Mouse (Mus musculus) cerebellum, adult 2 months (tissue): ENCODE measurements around the gene Nup54. TPM values are rescaled to one million over a fixed set of nuclear protein-coding genes. Genes with fewer than 3 reads are reported as not detected.

Experiments used
- DNase-seq, 2 experiments: peaks; one replicate each; pipeline ENCODE4 v3.0.0; 2021
- H3K27ac ChIP-seq: fragments of 200-500 bp; 2 replicates; pipeline ENCODE4 v1.5.1; 2012; ENCODE audit warnings: low read length, control low read depth, inconsistent platforms; ENCODE audit not compliant: insufficient read depth
- H3K27me3 ChIP-seq: fragments of 200-500 bp; 2 replicates; pipeline ENCODE4 v1.6.1; 2012; ENCODE audit warnings: inconsistent platforms, mild to moderate bottlenecking, low read length, moderate library complexity; ENCODE audit not compliant: control insufficient read depth, insufficient read depth
- H3K4me1 ChIP-seq: fragments of 200-500 bp; 2 replicates; pipeline ENCODE4 v1.6.1; 2011; ENCODE audit warnings: low read length; ENCODE audit not compliant: control insufficient read depth, insufficient read depth
- H3K4me3 ChIP-seq: fragments of 200-500 bp; replicated peaks from 2 replicates; pipeline ENCODE3; 2011; ENCODE audit warnings: mild to moderate bottlenecking, low read depth, low read length, control low read depth; ENCODE audit not compliant: insufficient read depth
- CTCF ChIP-seq: fragments of 200-500 bp; IDR thresholded peaks from 2 replicates; pipeline ENCODE4 v1.5.1; 2011; ENCODE audit warnings: low read depth, mild to moderate bottlenecking, control low read depth, low read length, moderate library complexity, borderline replicate concordance; ENCODE audit not compliant: insufficient read depth
- POLR2A ChIP-seq: fragments of 200-500 bp; IDR thresholded peaks from 2 replicates; pipeline ENCODE4 v1.6.1; 2011; ENCODE audit warnings: low read length, control low read depth, borderline replicate concordance; ENCODE audit not compliant: insufficient read depth
- WGBS: fragments of 180-500 bp; shearing (Covaris S2); methylation state at CpG from one replicate; pipeline ENCODE4 v1.1.7; 2018; 5-methylcytosine and 5-hydroxymethylcytosine counted together
- polyA plus RNA-seq: library from polyadenylated mRNA; depleted of rRNA; stranded (reverse); fragments of >200 nt; gene quantifications from 2 replicates; pipeline ENCODE4 v1.2.3, GENCODE M21; 2012

The Nup54 gene
- polyA plus RNA-seq, 1 experiment = 33.0 TPM

DNA sequence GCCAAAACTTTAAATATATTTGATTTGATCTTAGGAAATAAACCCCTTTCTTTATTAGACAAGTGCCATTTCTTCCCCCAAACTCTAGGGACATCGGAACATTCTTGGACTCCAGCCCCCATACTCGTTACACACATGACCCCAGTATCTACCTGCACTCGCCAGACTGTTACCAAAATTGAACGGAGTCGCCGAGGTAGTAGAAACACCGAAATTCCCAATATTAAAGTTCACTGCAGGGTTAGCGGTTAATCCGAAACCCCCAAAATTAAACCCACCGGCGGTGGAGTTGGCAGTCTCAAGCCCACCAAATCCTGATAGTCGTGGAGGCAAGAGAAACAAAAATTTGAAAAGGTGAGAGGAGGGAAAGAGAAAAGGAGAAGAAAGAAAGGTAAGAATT lies 949 bp downstream of the Nup54 start:
- TF ChIP-seq CTCF (no peak), POLR2A (no peak)
- under 1% methylated on average over 12 of the region's 12 CpGs for WGBS
- no peak for DNase-seq
- Histone ChIP-seq H3K27me3 (no peaks in the 10 kb centered on the region), H3K27ac (no peak overlapping the region), H3K4me1 (no peaks in the 10 kb centered on the region), H3K4me3 (peak overlapping the region; percentile 76)

- WGBS = 11% methylated on average over 7 of the region's 7 CpGs
- Histone ChIP-seq H3K27ac (no peak overlapping the region), H3K4me1 (no peaks in the 10 kb centered on the region), H3K4me3 (no peak overlapping the region), H3K27me3 (no peaks in the 10 kb centered on the region)
- no peak for TF ChIP-seq CTCF
- TF ChIP-seq POLR2A = no peak
- DNase-seq = no peak
Observed at GRCm38 (mm10) chr5:92431611-92432010, 3.4 kb downstream of the Nup54 start.

- H3K27ac ChIP-seq = no peak overlapping the region
- TF ChIP-seq CTCF (no peak), POLR2A (no peak)
- peak in 1 of 2 experiments; percentile 20 for DNase-seq
- no peaks in the 10 kb centered on the region for H3K4me1 ChIP-seq
- 26% methylated on average over 5 of the region's 5 CpGs for WGBS
- H3K4me3 ChIP-seq = no peak overlapping the region
- H3K27me3 ChIP-seq = no peaks in the 10 kb centered on the region
Observed at GRCm38 (mm10) chr5:92430723-92431122, 4.3 kb downstream of the Nup54 start.

DNA sequence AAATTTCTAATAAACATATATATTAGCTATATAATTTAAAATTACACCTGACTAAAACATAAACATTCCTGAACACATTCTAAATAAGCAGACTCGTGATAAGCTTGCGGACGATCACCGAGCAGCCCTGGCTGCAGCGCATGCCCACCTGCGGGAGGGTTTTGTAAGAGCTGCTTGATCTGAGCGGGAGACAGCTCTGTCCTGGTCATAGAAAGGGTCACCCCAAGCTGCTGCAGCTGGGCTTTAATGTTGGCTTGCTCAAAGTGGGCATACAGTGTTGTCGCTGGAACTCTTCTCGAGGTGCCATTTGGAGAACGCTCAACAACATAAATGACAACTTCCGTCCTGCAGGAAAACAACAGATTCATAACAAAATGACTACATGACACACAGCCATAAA lies 10.9 kb downstream of the Nup54 start:
- WGBS = 95% methylated on average over 11 of the region's 11 CpGs
- no peak for DNase-seq
- H3K4me1 ChIP-seq = no peaks in the 10 kb centered on the region
- no peaks in the 10 kb centered on the region for H3K27me3 ChIP-seq
- no peak overlapping the region for H3K4me3 ChIP-seq
- TF ChIP-seq CTCF (no peak), POLR2A (no peak)
- H3K27ac ChIP-seq = no peak overlapping the region

- TF ChIP-seq CTCF (no peak), POLR2A (no peak)
- no peak for DNase-seq
- Histone ChIP-seq H3K4me3 (no peak overlapping the region), H3K27me3 (no peaks in the 10 kb centered on the region), H3K4me1 (no peaks in the 10 kb centered on the region), H3K27ac (no peak overlapping the region)
- WGBS = 86% methylated on average over 8 of the region's 8 CpGs
Observed at GRCm38 (mm10) chr5:92413982-92414375, 21.0 kb downstream of the Nup54 start.

DNA sequence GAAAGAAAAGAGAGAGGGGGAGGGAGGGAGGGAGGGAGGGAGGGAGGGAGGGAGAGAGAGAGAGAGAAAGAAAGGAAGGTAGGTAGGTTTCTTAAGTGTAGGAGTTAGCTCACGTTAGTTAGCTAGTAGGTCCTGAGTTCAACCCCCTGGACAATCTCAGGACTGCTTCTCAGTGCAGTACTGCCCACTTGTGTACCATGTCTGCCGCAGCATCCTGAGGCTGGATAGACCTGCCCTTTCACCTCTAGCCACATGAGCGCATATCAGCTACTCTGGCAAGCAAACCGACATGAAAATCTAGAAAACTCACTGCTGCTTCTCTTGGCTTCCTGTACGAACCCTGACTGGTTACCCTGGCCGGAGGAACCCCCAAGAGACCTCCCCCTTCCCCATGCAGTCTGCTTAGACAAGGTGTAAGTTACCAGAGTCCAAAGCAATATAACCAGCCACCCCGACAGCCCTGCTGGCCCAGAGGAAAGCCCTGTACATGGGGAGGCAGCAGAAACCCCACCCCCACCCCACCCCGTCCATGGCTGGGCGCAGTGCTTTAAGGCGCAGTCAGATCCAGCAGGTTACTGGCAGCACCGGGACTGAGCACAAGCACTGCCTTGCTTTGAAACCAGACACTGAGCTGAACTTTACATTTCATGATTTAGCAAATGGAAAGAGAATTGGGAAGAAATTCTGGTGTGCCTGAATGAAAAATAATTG lies 21.6 kb downstream of the Nup54 start:
- H3K27ac ChIP-seq = no peak overlapping the region
- TF ChIP-seq CTCF (no peak), POLR2A (no peak)
- 81% methylated on average over 11 of the region's 11 CpGs for WGBS

GRCm38 (mm10) chr5:92411461-92412140 lies 23.4 kb downstream of the Nup54 start:
- Histone ChIP-seq H3K27ac (no peak overlapping the region), H3K4me3 (no peak overlapping the region), H3K27me3 (no peaks in the 10 kb centered on the region), H3K4me1 (no peaks in the 10 kb centered on the region)
- no peak for DNase-seq
- no peak for TF ChIP-seq POLR2A
- no peak for TF ChIP-seq CTCF
- 54% methylated on average over 7 of the region's 7 CpGs for WGBS

More for the DNA sequence above, 21.6 kb downstream of the Nup54 start:
- no peak for DNase-seq
- no peaks in the 10 kb centered on the region for H3K4me1 ChIP-seq
- no peaks in the 10 kb centered on the region for H3K27me3 ChIP-seq
- no peak overlapping the region for H3K4me3 ChIP-seq

DNA sequence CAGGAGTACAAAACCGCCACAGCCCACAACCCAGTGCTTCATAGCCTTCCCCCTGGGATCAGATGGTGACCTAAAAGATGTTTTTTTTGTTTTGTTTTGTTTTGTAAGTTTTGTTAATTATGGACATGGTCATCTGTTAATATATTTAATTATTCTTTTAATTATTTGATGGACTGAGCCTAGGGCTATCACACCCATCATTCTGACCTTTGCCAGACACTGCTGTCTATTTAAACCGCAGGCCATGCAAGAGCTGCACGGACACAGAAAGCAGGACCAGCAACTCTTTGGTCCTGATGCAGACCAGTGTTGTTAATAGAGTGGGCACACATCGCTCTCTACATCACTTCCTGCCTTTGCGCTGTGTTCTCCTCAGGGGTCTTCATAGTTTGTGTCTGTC lies 24.5 kb downstream of the Nup54 start:
- WGBS = 90% methylated on average over 5 of the region's 5 CpGs
- Histone ChIP-seq H3K27ac (no peak overlapping the region), H3K27me3 (no peaks in the 10 kb centered on the region), H3K4me1 (no peaks in the 10 kb centered on the region), H3K4me3 (no peak overlapping the region)
- DNase-seq = no peak
- TF ChIP-seq POLR2A = no peak
- no peak for TF ChIP-seq CTCF
